Mouse (Mus musculus) T-helper 2 cell (primary cell): ENCODE measurements around the gene Rplp2.

Source experiments
- in situ Hi-C: fragments of 300-600 bp; cut with MboI, MseI; formaldehyde crosslinking; loops from one replicate; pipeline ENCODE4 v1.15.1; 2025; ENCODE audit warnings: high pct_unique_total_duplicates

Rplp2 gene

GRCm38 (mm10) chr7:141466607-141467148 is 19.5 kb downstream of the Rplp2 start:
- in situ Hi-C loops, result no loop called here

- in situ Hi-C loops, result no loop called here
These were observed 20.3 kb downstream of the Rplp2 start, which contains the start of gene Cd151 for GRCm38 (mm10) chr7:141467230-141468030. Cd151 (plus strand) TSS chr7:141467392.

DNA sequence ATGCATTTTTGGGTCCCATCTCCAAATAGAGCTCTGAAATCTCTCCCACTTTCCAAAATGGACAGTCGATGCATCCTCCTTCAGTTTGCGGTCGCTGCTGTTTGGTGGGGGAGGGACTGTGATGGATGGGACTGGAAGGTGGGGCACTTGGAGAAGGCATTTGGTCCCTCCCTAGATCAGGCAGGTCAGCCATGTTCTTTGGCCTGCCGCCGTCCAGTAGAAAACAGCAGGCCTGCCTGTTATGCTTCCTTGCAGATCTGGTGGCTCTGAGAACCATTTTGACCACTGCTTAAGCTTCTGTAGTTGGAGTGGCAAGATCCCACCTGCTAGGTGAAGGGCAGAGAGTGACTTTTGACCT is 21.0 kb downstream of the Rplp2 start:
- in situ Hi-C loops, result no loop called here

DNA sequence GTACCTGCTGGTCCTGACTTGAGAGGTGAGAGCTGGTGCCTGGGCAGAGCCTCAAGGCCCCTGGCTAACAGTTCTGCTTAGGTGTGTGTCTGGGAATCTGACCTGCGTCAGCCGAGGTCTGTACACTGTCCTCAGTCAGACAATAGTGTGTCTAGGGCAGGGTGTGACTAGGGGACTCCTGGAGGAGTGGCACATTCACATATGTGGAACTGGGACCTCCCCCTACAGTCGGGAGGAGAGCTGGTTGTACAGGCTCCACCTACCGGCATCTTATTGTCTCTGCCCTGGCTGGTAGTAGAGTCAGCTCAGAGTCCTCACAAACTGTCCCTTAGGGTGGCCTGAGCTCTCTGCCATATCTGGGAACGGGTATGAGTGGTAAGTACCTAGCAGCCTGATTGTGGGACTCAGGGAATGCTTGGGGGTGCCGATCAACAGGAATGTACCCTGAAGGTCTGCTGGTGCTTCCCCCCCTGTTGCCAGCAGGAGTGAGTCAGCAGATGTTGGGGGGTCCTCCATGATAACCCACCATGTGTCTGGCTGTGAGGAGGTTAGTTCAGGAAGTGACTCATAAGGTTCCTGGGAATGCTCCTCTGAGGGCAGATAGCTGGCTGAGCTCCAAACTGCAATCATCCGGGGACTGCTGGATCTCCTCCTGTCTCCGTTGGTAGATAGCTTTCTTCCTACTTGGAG is 21.5 kb downstream of the Rplp2 start:
- in situ Hi-C loops, result no loop called here

DNA sequence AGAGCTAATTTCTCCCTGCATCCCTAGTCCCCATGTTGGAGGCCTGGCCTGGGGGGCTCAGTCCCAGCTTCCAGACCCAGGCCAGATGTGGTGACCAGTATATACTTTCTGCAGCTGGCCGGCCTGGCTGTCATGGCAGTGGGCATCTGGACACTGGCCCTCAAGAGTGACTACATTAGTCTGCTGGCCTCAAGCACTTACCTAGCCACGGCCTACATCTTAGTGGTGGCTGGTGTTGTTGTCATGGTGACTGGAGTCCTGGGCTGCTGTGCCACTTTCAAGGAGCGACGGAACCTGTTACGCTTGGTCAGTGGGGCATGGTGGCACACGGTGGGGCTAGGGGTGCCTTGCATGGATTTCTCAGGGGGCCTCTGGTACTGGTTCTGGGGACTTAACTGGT is 22.2 kb downstream of the Rplp2 start:
- in situ Hi-C loops, result no loop called here

- in situ Hi-C loops, result no loop called here
These were observed 22.9 kb downstream of the Rplp2 start for GRCm38 (mm10) chr7:141469901-141470636.

DNA sequence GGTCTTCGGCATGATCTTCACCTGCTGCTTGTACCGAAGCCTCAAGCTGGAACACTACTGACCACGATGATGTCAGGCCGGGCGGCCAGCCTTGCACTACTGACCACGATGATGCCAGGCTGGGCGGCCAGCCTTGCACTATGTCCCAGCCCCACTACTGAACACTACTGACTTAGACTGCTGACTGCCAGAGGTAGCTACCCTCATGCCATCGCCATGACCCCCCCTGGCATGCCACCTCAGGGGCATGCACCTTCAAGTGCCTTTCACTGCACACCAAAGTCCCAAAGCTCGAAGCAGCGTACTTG is 23.4 kb downstream of the Rplp2 start:
- in situ Hi-C loops, result no loop called here

GRCm38 (mm10) chr7:141471236-141471635 is 24.1 kb downstream of the Rplp2 start:
- in situ Hi-C loops, result no loop called here

- in situ Hi-C loops, result no loop called here
These were observed 25.1 kb downstream of the Rplp2 start for GRCm38 (mm10) chr7:141472226-141472625.

- in situ Hi-C loops, result no loop called here
These were observed 25.6 kb downstream of the Rplp2 start for GRCm38 (mm10) chr7:141472763-141473162.

- in situ Hi-C loops, result no loop called here
These were observed 27.0 kb downstream of the Rplp2 start for GRCm38 (mm10) chr7:141474160-141474559.

GRCm38 (mm10) chr7:141475011-141475804 is 28.0 kb downstream of the Rplp2 start, which contains the start of the genes Polr2l and Tspan4:
Polr2l (minus strand) TSS chr7:141475132.
Tspan4 (plus strand) TSS chr7:141475240.
- in situ Hi-C loops, result loop anchor here (5.0 kb wide), 1 partner anchor 62 kb away; the partner anchor contains the start of gene Chid1

GRCm38 (mm10) chr7:141475805-141476158 is 28.6 kb downstream of the Rplp2 start:
- in situ Hi-C loops, result loop anchor here (5.0 kb wide), 1 partner anchor 62 kb away; the partner anchor contains the start of gene Chid1

DNA sequence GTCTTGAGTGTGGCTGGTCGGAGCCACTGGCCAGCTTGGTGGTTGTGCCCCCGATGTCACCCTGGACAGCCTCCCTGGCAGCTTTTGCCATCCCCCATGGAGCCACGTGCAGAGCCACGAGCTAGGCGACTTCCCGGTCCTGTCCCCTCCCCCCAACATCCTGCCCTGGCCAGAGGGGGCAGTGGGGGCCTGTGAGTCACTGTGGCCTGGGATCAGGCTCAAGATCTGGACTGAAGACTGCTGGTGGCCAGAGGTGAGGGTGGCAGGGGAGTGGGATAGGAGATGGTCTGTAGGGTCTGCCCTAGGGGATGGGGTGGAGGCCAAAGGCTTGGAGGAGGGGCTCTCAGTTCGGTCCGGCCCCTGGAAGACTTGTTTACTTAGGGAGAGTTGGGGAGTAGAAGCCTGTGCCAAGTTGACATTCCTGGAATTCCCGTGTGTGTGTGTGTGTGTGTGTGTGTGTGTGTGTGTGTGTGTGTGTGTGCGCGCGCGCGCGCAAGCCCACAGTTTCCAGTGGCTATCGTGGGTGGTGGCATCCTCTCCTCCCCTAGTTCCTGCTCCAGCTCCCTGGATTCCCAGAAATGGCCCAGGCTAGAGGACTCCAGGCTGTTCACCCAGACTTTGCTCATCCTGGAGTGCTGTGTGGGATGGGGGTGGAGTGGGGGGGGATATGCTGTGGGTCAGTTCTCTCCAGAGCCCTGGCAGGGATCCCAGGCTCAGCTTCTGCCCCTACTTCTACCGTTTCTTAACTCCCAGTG is 29.2 kb downstream of the Rplp2 start:
- in situ Hi-C loops, result loop anchor here (5.0 kb wide), 1 partner anchor 61 kb away; the partner anchor contains the start of gene Chid1

- in situ Hi-C loops, result loop anchor here (5.0 kb wide), 1 partner anchor 60 kb away; the partner anchor contains the start of gene Chid1
These were observed 29.8 kb downstream of the Rplp2 start for GRCm38 (mm10) chr7:141476981-141477370.

GRCm38 (mm10) chr7:141477578-141478269 is 30.6 kb downstream of the Rplp2 start:
- in situ Hi-C loops, result loop anchor here (5.0 kb wide), 1 partner anchor 60 kb away; the partner anchor contains the start of gene Chid1

DNA sequence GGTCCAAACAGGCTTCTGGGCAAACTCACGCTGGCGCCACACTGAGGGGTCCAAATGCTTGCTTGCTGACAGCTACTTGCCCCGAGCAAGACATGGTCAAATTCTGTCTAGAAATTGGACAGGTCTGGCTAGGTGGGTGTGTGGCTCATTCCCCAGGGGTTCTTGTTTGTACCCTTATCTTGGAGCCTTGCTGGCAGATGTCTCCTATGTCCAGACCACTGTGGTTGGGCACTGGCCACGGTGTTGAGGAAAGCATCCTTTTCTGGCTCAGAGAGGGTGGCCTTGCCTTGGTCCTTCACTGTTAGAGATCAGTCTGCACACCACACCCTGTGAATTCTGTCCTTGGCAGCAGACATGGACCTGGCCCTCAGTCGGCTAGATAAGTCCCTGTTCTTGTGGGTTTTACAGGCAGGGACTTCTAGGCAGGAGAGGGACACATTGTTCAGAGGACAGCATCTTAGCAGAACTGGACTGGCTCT is 31.1 kb downstream of the Rplp2 start:
- in situ Hi-C loops, result loop anchor here (5.0 kb wide), 1 partner anchor 59 kb away; the partner anchor contains the start of gene Chid1

DNA sequence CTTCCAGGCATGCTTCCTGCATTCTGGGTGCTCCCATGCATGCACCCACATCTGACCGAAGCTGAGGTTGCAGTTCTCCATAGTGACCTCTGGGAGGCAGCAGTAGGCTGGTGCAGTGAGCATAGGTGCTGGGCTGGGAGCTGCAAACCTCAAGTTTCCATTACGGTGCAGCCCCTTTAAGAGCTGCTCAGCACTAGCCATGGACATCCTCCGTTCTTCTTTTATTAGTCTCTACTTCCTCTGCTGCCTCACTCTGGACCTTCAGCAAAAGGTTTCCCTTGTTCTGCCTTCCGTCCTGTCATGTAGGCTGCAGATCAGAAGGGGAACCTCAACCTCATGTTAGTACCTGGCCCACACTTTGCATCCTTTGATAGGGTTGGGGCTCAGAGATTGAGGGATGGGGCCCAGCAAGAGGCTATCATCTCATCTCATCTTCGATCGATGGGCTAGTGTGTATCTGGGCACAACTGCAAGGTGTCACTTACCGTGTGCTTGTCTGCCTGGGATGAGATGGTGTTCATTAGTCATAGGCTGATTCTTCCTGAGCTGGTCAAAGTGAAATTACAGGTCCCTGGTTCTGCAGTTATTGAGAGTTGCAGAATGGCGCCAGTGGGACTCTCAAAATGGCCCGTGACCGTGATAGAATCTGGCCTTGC is 33.8 kb downstream of the Rplp2 start:
- in situ Hi-C loops, result no loop called here
